Mouse (Mus musculus) cerebellum, postnatal 10 days (tissue): Measurements from ENCODE around the gene B3gnt9.
A peak's percentile ranks its signal among the peaks of the same experiment; 100 is the strongest.

Experiments
- DNase-seq, 2 experiments: peaks; one replicate each; pipeline ENCODE4 v3.0.0; 2021; ENCODE audit warnings: mixed read lengths in 2 of 2

B3gnt9 gene

DNA sequence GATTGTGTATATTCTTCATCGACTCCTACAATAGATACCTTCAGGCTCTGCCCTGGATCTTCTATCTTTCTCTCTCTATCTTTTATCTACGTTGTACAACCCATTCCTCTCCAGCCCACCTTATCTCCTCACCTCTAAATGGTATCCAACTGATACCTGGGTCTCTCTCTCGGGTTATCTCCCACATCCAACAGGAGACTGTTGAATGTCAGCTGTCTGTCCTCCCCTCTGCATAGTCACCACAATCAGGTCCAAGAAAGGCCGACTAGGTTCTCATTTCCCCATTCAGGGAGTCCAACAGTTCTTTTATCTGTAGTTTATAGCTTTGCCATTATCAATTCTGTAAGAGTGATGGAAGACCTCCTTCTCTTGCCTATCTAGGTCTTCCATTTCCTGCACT lies 27.3 kb upstream of the B3gnt9 start:
- no peak for DNase-seq

DNA sequence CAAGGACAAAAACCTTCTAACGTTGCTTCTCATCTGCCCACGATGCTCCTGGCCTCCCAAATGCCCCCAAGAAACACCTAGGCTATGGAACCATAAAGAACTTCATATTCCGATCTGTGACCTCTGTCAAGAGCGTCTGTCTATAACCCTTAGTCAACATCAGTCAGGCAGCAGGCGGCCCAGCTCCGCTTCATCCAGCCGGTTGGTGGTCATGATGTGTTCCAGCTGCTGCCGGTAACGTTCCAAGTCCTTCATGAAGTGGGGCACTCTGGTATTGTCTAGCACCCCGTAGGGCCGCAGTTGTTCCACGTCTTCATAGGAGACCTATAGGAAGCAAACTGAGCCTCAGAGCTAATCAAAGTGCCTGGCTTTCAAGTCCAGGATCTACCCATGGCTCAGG lies 26.9 kb upstream of the B3gnt9 start:
- no peak for DNase-seq

DNA sequence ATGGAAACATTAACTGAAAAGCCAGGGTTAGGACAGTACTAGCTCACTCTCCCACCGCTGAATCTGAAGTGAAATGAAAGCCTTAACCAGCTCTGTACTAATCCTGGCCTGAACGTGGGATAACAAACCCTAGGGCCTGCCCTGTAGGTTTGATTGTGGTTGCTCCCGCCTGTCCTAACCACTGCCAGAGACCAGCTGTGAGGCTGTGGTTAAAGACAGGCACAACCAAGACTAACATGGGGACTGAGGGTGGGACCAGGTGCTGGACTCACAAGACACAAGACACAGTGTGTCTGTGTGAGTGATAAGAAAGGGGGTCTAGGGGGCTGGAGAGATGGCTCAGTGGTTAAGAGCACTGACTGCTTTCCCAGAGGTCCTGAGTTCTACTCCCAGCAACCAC lies 25.6 kb upstream of the B3gnt9 start:
- no peak for DNase-seq

- peak; percentile 93 to 95 for DNase-seq
Observed at GRCm38 (mm10) chr8:105278911-105279334, 24.0 kb upstream of the B3gnt9 start.

GRCm38 (mm10) chr8:105276292-105277120 lies 21.6 kb upstream of the B3gnt9 start:
- DNase-seq = peak; percentile 63 to 76

DNA sequence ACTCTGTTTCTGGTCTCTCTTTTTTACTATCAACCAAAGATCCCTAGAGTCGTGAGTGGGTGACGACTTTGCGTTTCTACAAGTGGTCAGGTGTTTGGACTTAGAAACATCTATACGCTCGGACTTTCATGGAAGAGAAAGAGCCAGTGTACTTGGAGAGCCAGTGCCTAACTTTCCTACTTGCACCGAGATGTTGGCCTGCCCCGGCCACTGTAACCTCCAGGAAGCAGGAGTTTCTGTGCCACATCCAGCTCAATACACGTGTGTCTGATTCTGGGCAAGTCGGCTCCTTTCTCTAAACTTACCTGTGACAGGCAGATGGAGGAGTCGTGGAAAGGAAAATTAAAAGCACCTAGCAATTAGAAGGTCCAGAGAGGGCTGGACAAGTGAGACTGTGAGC lies 20.9 kb upstream of the B3gnt9 start, which contains the start of gene Nol3:
Gene Nol3, plus strand, starts transcription at position 301 of the 400 bp plus-strand sequence.
- DNase-seq = no peak

DNA sequence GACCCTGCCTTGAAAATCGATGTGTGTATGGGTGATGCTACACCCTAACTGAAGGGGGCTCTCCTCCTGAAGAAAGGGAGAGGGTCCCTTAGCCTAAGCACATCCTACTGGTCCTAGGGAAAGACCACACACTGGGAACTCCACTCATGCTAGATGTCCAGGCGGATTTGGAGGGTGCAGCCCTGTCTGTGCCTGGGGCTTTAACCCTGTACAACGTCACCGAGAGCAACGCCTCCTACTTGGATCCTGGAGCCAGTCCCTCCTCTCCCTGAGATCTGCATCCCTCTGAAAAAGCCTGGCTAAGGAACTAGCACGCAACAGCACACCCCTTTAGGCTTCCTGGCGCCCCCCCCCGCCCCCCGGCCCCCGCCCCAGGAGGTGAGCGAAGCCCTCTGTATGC lies 20.4 kb upstream of the B3gnt9 start:
- DNase-seq = no peak

DNA sequence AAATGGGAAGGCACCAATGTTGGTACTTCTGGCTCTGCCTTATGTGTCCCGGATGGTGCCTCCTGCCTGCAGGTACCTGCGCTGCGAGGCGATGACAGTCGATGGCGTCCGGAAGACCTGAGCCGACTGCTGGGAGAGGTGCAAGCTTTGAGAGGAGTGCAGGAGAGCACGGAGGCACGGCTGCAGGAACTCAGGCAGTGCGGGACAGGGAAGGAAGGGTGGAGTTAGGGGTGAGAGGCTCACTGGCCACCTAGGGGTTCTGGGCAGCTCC lies 15.9 kb upstream of the B3gnt9 start:
- no peak for DNase-seq

DNA sequence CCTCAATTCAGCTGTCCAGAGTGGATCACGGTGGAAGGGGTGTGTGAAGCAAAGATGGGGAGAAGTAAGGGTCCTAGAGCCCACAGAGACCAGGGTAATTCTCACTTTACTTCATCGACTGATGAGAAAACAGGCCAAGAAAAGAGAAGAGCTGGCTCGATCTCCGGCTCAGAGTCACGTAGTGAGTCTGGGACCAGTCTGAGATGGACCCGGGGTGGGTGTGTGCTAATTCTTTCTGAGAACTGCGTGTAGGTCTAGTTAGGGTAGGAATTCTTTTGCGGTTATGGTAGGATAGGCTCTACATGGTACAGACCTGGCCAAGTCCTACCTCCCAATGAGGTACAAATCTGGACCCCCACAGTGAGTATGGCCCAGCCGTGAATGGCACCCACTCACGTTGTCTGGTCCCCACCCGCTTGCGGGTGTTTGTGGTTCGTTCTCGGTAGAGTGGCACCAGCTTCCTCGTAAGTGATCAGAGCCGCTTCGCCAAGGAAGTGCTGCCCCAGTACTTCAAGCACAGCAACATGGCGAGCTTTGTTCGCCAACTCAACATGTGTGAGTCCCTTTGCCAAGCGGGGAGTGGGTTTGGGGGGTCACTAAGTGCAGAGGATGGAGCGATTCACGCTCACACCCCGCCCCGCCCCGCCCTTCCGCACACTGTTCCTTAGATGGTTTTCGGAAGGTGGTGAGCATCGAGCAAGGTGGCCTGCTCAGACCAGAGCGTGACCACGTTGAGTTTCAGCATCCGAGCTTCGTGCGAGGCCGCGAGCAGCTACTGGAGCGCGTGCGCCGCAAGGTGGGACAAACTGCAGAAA lies 15.4 kb upstream of the B3gnt9 start:
- no peak for DNase-seq

DNA sequence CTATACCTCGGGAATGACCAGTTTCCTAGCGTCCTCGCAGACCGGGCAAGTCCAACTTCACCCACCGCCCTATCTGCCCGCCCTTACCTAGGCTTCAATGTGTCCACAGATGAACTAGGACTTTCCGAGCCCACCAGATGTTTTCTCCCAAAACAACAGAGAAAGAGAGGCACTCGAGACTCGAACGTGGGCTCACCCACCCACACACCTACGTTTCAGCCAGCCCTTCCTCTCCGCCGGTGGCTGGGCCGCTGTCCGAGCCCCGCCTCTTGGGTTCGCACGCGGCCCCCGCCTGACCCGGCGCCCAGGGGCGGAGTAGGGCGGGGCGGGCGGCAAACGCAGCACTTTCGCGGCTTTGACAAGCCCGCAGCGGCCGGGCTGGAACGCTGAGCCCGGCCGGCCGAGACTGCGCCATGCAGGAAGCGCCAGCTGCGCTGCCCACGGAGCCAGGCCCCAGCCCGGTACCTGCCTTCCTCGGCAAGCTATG lies 14.6 kb upstream of the B3gnt9 start, which contains the start of gene Hsf4:
Gene Hsf4, plus strand, starts transcription at position 341 of the 487 bp plus-strand sequence.
- DNase-seq = peak in 1 of 2 experiments; percentile 40

DNA sequence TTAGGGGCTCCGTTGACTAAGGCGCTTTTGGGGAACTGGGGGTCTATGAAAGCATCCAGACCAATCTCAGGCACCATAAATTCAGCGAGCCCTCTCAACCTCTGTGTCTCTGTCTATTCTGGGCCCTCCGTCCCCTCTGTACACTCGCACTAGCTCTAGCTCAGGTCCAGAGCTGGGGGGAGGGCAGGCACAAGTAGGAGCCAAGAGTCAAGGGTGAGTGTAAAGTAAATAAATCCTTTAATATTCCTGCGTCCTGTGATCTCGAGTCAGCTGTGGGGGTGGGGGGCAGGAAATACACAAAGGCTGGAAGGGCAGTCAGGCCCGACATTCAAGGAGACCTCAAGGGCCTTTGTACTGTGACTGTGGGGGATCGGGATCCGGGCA lies 14.1 kb upstream of the B3gnt9 start:
- peak in 1 of 2 experiments; percentile 34 for DNase-seq

GRCm38 (mm10) chr8:105268342-105269074 lies 13.6 kb upstream of the B3gnt9 start:
- DNase-seq = peak; percentile 81 to 90

DNA sequence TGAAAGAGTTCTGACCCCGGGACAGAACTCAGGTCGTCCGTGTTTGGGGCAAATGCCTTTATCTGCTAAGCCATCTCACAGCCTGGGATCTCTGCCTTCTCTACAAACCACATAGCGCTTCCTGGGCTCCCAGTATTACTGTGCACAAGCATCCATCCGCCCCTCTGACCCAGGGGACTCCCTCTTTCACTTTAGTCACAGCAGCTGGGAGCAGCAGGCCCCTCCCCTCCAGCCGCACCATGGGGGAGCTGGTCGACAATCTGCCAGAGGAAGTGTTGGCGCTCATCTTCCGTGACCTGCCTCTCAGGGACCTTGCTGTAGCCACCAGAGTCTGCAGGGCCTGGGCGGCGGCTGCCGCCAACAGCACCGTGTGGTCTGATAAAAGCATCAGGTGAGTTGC lies 11.8 kb upstream of the B3gnt9 start:
- DNase-seq = peak in 1 of 2 experiments; percentile 34

DNA sequence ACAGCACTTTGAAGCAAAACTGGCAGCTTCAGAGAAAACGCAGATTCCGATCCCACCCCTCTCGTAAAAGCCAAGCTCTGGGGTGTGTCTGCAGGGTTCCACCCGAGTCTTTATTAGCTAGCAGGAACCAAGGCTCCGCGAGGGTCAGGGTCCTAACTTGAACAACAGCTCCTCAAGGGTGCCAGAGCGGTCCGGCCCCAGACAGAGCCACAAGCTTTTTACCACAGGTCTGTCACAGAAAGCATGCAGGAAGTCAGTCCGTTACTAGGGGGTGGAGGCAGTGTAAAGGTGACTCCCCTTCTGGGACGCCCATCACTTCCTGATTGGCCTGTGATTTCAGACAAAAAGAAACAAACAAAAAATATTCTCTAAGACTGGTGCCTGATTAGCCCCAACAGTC lies 10.2 kb upstream of the B3gnt9 start:
- no peak for DNase-seq

DNA sequence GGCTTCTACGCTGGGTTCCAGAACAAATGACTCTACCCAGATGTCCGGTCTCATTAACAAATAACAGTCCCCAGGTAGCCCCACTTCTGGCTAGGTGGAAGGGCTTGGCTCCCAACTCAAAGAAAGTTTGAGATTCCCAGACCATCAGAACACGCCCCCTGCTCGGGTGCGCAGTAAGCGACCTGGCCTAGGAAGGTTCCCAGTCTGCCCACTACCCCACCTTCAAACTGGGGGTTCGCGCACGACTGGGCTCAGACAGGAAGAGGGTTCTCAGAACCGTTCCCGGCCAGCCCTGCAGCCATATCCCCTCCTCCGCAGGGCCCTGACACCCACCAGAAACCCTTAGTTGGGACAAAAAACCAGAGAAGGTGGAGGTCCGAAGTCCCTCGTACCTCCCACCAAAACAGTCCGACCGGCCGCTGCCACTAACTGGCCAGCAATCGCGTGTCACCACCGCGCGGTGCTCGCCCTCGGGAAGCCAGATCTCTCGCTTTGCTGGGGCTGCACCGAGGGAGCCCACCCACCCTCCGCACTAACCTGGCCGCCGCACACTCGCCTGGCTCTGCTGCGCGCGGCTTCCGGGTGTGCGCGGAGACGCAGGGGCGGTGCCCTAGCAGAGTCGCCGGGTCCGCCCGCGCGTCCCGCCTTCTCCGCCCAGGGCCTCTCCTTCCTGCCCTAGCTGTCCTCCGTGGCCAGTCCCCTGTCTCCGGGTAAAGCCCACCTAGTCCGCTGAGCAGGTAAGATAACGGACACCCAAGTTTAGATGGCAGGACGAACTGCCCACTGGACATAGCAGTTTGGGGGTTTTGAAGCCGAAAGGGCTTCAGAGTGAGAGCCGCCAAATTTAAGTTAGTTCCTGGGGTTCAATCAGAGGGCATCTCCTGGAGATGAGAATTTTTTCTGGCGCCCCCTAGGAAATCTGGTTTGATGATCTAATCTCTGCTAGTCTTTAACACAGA lies 9.3 kb upstream of the B3gnt9 start, which contains the start of the genes Tradd and Fbxl8:
Gene Tradd, minus strand, starts transcription at position 586 of the 959 bp plus-strand sequence.
Gene Fbxl8, plus strand, starts transcription at position 625 of the 959 bp plus-strand sequence.
- DNase-seq = peak; percentile 60 to 75

GRCm38 (mm10) chr8:105263244-105263912 lies 8.4 kb upstream of the B3gnt9 start:
- no peak for DNase-seq

- no peak for DNase-seq
Observed at GRCm38 (mm10) chr8:105261326-105261980, 6.5 kb upstream of the B3gnt9 start.

GRCm38 (mm10) chr8:105260371-105261099 lies 5.6 kb upstream of the B3gnt9 start:
- no peak for DNase-seq

- DNase-seq = peak; percentile 86 to 90
Observed at GRCm38 (mm10) chr8:105259721-105260320, 4.9 kb upstream of the B3gnt9 start.
